Mouse (Mus musculus) liver, embryonic 15.5 days (tissue): ENCODE measurements at regions not wholly inside any gene's neighbourhood (a gene's known extent, or its start where the extent isn't known, plus 50 kb on each side); places are given as distances from the start of the nearest gene placed in this dataset.
"Not testable (repeated sequence)": the region's sequence is repeated elsewhere in the genome, so short reads cannot be mapped to it uniquely, and the experiment has no call there.

Source experiments
- ATAC-seq: fragments of 200-750 bp; cut with Nextera tagmentation; 2 replicates; pipeline ENCODE4 v1.8.0; 2017; ENCODE audit warnings: moderate number of reproducible peaks, mild to moderate bottlenecking, moderate library complexity; ENCODE audit not compliant: insufficient read depth
- H3K27ac ChIP-seq: fragments of 300-500 bp; sonication (generic); replicated peaks from 2 replicates; pipeline ENCODE4 v1.5.1; 2015; ENCODE audit warnings: mild to moderate bottlenecking, inconsistent platforms
- H3K27me3 ChIP-seq: fragments of 300-500 bp; sonication (generic); 2 replicates; pipeline ENCODE4 v1.6.1; 2015; ENCODE audit warnings: mild to moderate bottlenecking, inconsistent platforms
- H3K36me3 ChIP-seq: fragments of 300-500 bp; sonication (generic); replicated peaks from 2 replicates; pipeline ENCODE4 v1.6.1; 2015; ENCODE audit warnings: moderate library complexity, mild to moderate bottlenecking, inconsistent platforms
- H3K4me1 ChIP-seq: fragments of 300-500 bp; sonication (generic); replicated peaks from 2 replicates; pipeline ENCODE4 v1.6.1; 2015; ENCODE audit warnings: inconsistent platforms
- H3K4me2 ChIP-seq: fragments of 300-500 bp; sonication (generic); 2 replicates; pipeline ENCODE4 v1.6.1; 2015; ENCODE audit warnings: moderate library complexity, mild to moderate bottlenecking, inconsistent platforms
- H3K4me3 ChIP-seq: fragments of 300-500 bp; sonication (generic); replicated peaks from 2 replicates; pipeline ENCODE4 v1.5.1; 2015; ENCODE audit warnings: mild to moderate bottlenecking, inconsistent platforms
- H3K9ac ChIP-seq: fragments of 300-500 bp; sonication (generic); 2 replicates; pipeline ENCODE4 v1.6.1; 2015; ENCODE audit warnings: moderate library complexity, mild to moderate bottlenecking, inconsistent platforms
- H3K9me3 ChIP-seq: fragments of 300-500 bp; sonication (generic); replicated peaks from 2 replicates; pipeline ENCODE4 v1.6.1; 2016; ENCODE audit warnings: inconsistent platforms
- WGBS: fragments of 180-500 bp; shearing (Covaris S2); methylation state at CpG from one replicate; pipeline ENCODE4 v1.1.7; 2015; ENCODE audit warnings: mixed read lengths; ENCODE audit not compliant: insufficient replicate concordance; 5-methylcytosine and 5-hydroxymethylcytosine counted together

GRCm38 (mm10) chr1:157622156-157622555, 115.6 kb downstream of the Sec16b start:
- H3K9me3 ChIP-seq, H3K27ac ChIP-seq, H3K27me3 ChIP-seq, H3K4me1 ChIP-seq, H3K4me3 ChIP-seq, ATAC-seq, H3K9ac ChIP-seq, H3K36me3 ChIP-seq, H3K4me2 ChIP-seq: not testable (repeated sequence)
- WGBS, result 77% methylated on average over 16 of the region's 16 CpGs

GRCm38 (mm10) chr1:157632586-157632985, 126.1 kb downstream of the Sec16b start:
- 54% methylated on average over 3 of the region's 3 CpGs for WGBS
- Histone ChIP-seq H3K36me3 (no peaks in the 10 kb centered on the region), H3K9ac (no peak overlapping the region), H3K4me1 (no peaks in the 10 kb centered on the region), H3K27ac (no peak overlapping the region), H3K4me2 (no peak overlapping the region), H3K9me3 (no peaks in the 10 kb centered on the region), H3K4me3 (no peak overlapping the region), H3K27me3 (no peaks in the 10 kb centered on the region)
- ATAC-seq, result no peak

- Histone ChIP-seq H3K9ac (no peak overlapping the region), H3K4me1 (no peaks in the 10 kb centered on the region), H3K4me2 (no peak overlapping the region), H3K4me3 (no peak overlapping the region), H3K27ac (no peak overlapping the region), H3K36me3 (no peaks in the 10 kb centered on the region), H3K27me3 (no peaks in the 10 kb centered on the region), H3K9me3 (no peaks in the 10 kb centered on the region)
- ATAC-seq, result no peak
- 56% methylated on average over 6 of the region's 6 CpGs for WGBS
Measured at GRCm38 (mm10) chr1:157633470-157633869, 126.9 kb downstream of the Sec16b start.

- Histone ChIP-seq H3K27me3 (no peaks in the 10 kb centered on the region), H3K4me1 (no peaks in the 10 kb centered on the region), H3K4me3 (no peak overlapping the region), H3K9ac (no peak overlapping the region), H3K27ac (no peak overlapping the region), H3K36me3 (no peaks in the 10 kb centered on the region), H3K9me3 (no peaks in the 10 kb centered on the region), H3K4me2 (no peak overlapping the region)
- no peak for ATAC-seq
- 73% methylated on average over 6 of the region's 6 CpGs for WGBS
Measured at GRCm38 (mm10) chr1:157635776-157636175, 129.2 kb downstream of the Sec16b start.

- H3K27me3 ChIP-seq, result no peaks in the 10 kb centered on the region
- H3K9ac ChIP-seq, result no peak overlapping the region
- no peaks in the 10 kb centered on the region for H3K9me3 ChIP-seq
- no peak overlapping the region for H3K4me3 ChIP-seq
- 52% methylated on average over 6 of the region's 6 CpGs for WGBS
- ATAC-seq, result no peak
- H3K4me1 ChIP-seq, result no peaks in the 10 kb centered on the region
- H3K4me2 ChIP-seq, result no peak overlapping the region
- no peaks in the 10 kb centered on the region for H3K36me3 ChIP-seq
- H3K27ac ChIP-seq, result no peak overlapping the region
Measured at GRCm38 (mm10) chr1:157643524-157643923, 137.0 kb downstream of the Sec16b start.

GRCm38 (mm10) chr1:157645682-157646421, 139.3 kb downstream of the Sec16b start:
- no peak overlapping the region for H3K9ac ChIP-seq
- H3K27ac ChIP-seq, result no peak overlapping the region
- no peaks in the 10 kb centered on the region for H3K4me1 ChIP-seq
- H3K4me2 ChIP-seq, result no peak overlapping the region
- no peak for ATAC-seq
- H3K27me3 ChIP-seq, result no peaks in the 10 kb centered on the region
- WGBS, result 66% methylated on average over 8 of the region's 8 CpGs
- H3K4me3 ChIP-seq, result no peak overlapping the region
- H3K36me3 ChIP-seq, result no peaks in the 10 kb centered on the region
- no peaks in the 10 kb centered on the region for H3K9me3 ChIP-seq

GRCm38 (mm10) chr1:157655446-157655845, 148.9 kb downstream of the Sec16b start:
- Histone ChIP-seq H3K9ac (no peak overlapping the region), H3K9me3 (no peaks in the 10 kb centered on the region), H3K4me2 (no peak overlapping the region), H3K27ac (no peak overlapping the region), H3K27me3 (no peaks in the 10 kb centered on the region), H3K4me1 (no peaks in the 10 kb centered on the region), H3K4me3 (no peak overlapping the region), H3K36me3 (no peaks in the 10 kb centered on the region)
- WGBS, result 57% methylated on average over 4 of the region's 4 CpGs
- no peak for ATAC-seq

- 0 out of 2 replicates have a peak, but pooled peaks cover 3% of the 10 kb centered on the region for H3K27me3 ChIP-seq
- ATAC-seq, result no peak
- H3K36me3 ChIP-seq, result no peaks in the 10 kb centered on the region
- no peaks in the 10 kb centered on the region for H3K4me1 ChIP-seq
- no peak overlapping the region for H3K4me2 ChIP-seq
- no peaks in the 10 kb centered on the region for H3K9me3 ChIP-seq
- H3K9ac ChIP-seq, result no peak overlapping the region
- WGBS, result 62% methylated on average over 6 of the region's 6 CpGs
- H3K4me3 ChIP-seq, result no peak overlapping the region
- no peak overlapping the region for H3K27ac ChIP-seq
Measured at GRCm38 (mm10) chr1:157669626-157670025, 163.1 kb downstream of the Sec16b start.

- Histone ChIP-seq H3K27ac (no peak overlapping the region), H3K4me1 (no peaks in the 10 kb centered on the region), H3K36me3 (no peaks in the 10 kb centered on the region), H3K27me3 (peaks cover 18% of the 10 kb centered on the region; the same call in 1 of the 2 replicates), H3K9me3 (no peaks in the 10 kb centered on the region), H3K4me2 (no peak overlapping the region), H3K4me3 (no peak overlapping the region), H3K9ac (no peak overlapping the region)
- no peak for ATAC-seq
- WGBS, result 28% methylated on average over 7 of the region's 7 CpGs
Measured at GRCm38 (mm10) chr1:157684356-157684755, 177.8 kb downstream of the Sec16b start.

GRCm38 (mm10) chr1:157695198-157695597, 188.7 kb downstream of the Sec16b start:
- Histone ChIP-seq H3K9me3 (no peaks in the 10 kb centered on the region), H3K4me3 (no peak overlapping the region), H3K9ac (no peak overlapping the region), H3K27ac (peak overlapping the region; percentile 83), H3K36me3 (no peaks in the 10 kb centered on the region), H3K27me3 (no peaks in the 10 kb centered on the region), H3K4me1 (peaks cover 29% of the 10 kb centered on the region), H3K4me2 (peak overlapping the region; percentile 45)
- ATAC-seq, result peak; percentile 100
- 11% methylated on average over 2 of the region's 2 CpGs for WGBS

- H3K4me1 ChIP-seq, result peaks cover 7% of the 10 kb centered on the region
- H3K9ac ChIP-seq, result no peak overlapping the region
- ATAC-seq, result no peak
- H3K4me3 ChIP-seq, result no peak overlapping the region
- no peaks in the 10 kb centered on the region for H3K36me3 ChIP-seq
- no peaks in the 10 kb centered on the region for H3K9me3 ChIP-seq
- H3K4me2 ChIP-seq, result no peak overlapping the region
- H3K27ac ChIP-seq, result no peak overlapping the region
- WGBS, result 70% methylated on average over 6 of the region's 6 CpGs
- H3K27me3 ChIP-seq, result no peaks in the 10 kb centered on the region
Measured at GRCm38 (mm10) chr1:157703639-157704038, 197.1 kb downstream of the Sec16b start.

GRCm38 (mm10) chr1:157705364-157705763, 198.8 kb downstream of the Sec16b start:
- no peak overlapping the region for H3K9ac ChIP-seq
- no peaks in the 10 kb centered on the region for H3K27me3 ChIP-seq
- H3K4me2 ChIP-seq, result no peak overlapping the region
- no peaks in the 10 kb centered on the region for H3K36me3 ChIP-seq
- no peak overlapping the region for H3K27ac ChIP-seq
- H3K9me3 ChIP-seq, result no peaks in the 10 kb centered on the region
- H3K4me3 ChIP-seq, result no peak overlapping the region
- H3K4me1 ChIP-seq, result peaks cover 7% of the 10 kb centered on the region
- no peak for ATAC-seq
- 51% methylated on average over 4 of the region's 4 CpGs for WGBS
